Mouse (Mus musculus) testis, adult 2 months (tissue): ENCODE data around the gene Rxfp4.

Source experiments
- CTCF ChIP-seq: fragments of 200-500 bp; IDR thresholded peaks from 2 replicates; pipeline ENCODE4 v1.5.1; 2012; ENCODE audit warnings: low read depth, mild to moderate bottlenecking, inconsistent platforms, low read length, moderate library complexity; ENCODE audit not compliant: control insufficient read depth, insufficient read depth, insufficient replicate concordance
- POLR2A ChIP-seq: fragments of 200-500 bp; IDR thresholded peaks from 2 replicates; pipeline ENCODE4 v1.6.1; 2012; ENCODE audit warnings: low read depth, mild to moderate bottlenecking, inconsistent platforms, low read length, moderate library complexity; ENCODE audit not compliant: control insufficient read depth

DNA sequence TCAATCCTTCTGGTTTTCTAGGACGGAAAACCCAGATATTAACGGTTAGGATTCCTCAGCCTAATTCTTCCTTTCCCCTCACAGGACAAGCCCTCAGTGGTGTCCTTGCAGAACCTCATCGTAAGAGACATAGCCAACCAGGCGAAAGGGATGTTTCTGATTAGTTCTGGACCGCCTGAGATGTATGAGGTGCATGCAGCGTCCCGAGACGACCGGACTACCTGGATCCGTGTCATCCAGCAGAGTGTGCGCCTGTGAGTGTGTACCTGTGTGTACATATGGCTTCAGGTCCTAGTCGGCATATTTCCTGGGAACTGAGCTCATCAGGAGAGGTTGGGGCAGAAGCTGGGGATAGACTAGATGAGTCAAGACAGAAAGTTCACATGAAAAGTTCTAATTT is 13.7 kb downstream of the Rxfp4 start:
- TF ChIP-seq POLR2A (no peak), CTCF (no peak)
